Mouse (Mus musculus) left cerebral cortex, postnatal 10 days (tissue): Measurements from ENCODE around the gene Fam160a1. TPM values are rescaled to one million over a fixed set of nuclear protein-coding genes. Genes with fewer than 3 reads are reported as not detected.

ENCODE experiments used
- total RNA-seq, 2 experiments: library from RNA; stranded (reverse); gene quantifications; 2 replicates each; pipeline ENCODE4 v1.2.3; 2021

Fam160a1 gene
- total RNA-seq, 2 experiments from 2014 or later = 4.2 to 4.4 TPM

Other genes with a start within 250 kb of the Fam160a1 start
- gene Gatb, start 243.2 kb downstream of the Fam160a1 start, total RNA-seq = 10 to 100 TPM; 18.3 to 21.6 TPM
- 1 to 10 TPM in 1 of 2 experiments, under 1 TPM in 1; 0.92 to 1.6 TPM for gene Glt28d2, start 70.2 kb upstream of the Fam160a1 start, total RNA-seq
- 1 to 10 TPM; 2.6 to 3.2 TPM for gene Gm37240, start 70.2 kb upstream of the Fam160a1 start, total RNA-seq
- gene Sh3d19, start 153.8 kb upstream of the Fam160a1 start, total RNA-seq = 10 to 100 TPM; 48.7 to 50.6 TPM
- gene Prss48, start 185.2 kb upstream of the Fam160a1 start, total RNA-seq = not detected